Comparison of ENCODE assay signal across 16 mouse cellular contexts in the genomic region with DNA sequence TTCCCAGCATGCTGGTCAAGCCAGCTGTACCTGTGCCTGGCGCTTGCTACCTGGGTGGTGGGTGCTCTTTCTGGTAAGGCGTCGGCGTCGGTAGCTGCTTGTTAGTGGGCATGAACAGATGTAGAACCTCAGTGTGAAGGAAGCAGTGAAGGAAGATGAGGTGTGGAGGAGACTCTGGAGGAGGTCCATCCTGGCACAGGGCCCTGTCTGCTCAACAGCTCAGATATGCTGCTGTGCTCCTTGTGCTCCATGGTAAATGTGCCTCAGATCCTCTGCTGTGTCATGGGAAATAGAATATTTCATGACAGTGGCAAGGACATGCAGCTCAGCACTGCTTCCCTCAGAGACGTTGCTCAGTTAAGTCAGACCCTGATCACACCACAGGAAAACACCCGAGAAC. TPM values are rescaled to one million over a fixed set of nuclear protein-coding genes. Genes with fewer than 3 reads are reported as not detected.
DNase-seq lines count a peak whose midpoint lies in the region; ATAC-seq and TF ChIP-seq lines count a peak whose summit lies in the region.
"Had no signal": no experiment of that assay in that cellular context is flagged by ENCODE, and none has a peak within 500 bp of the region (broad histone marks: within the 10 kb centered on the region; RNA-seq: fewer than 3 reads in every experiment).

No protein-coding gene starts in this region.

- WGBS in liver, postnatal 0 days (ENCODE audit: insufficient replicate concordance) = 84% methylated on average over 7 of the region's 7 CpGs

- ATAC-seq in frontal cortex, adult (ENCODE audit: low TSS enrichment) = peak; percentile 69
- no peak for ATAC-seq in liver, postnatal 0 days

- TF ChIP-seq EP300 in liver, postnatal 0 days (IDR thresholded peaks at IDR 0.05; ENCODE audit: low read depth) = no peak

- H3K4me3 ChIP-seq in left cerebral cortex, adult 2 months = no peak overlapping the region
- H3K4me3 ChIP-seq in liver, postnatal 0 days (ENCODE audit: low read depth, low read length) = no peak overlapping the region
- H3K4me3 ChIP-seq: embryonic facial prominence, embryonic 10.5 days; hindbrain, embryonic 10.5 days; midbrain, embryonic 12.5 days; neural tube, embryonic 12.5 days had no signal

- H3K4me2 ChIP-seq in liver, postnatal 0 days (ENCODE audit: low read depth, low read length) = no peak overlapping the region
- H3K4me2 ChIP-seq: midbrain, embryonic 12.5 days; neural tube, embryonic 12.5 days had no signal

- no peaks in the 10 kb centered on the region for H3K9me3 ChIP-seq in liver, postnatal 0 days (ENCODE audit: low read length)
- H3K9me3 ChIP-seq: embryonic facial prominence, embryonic 10.5 days; hindbrain, embryonic 10.5 days; midbrain, embryonic 12.5 days; neural tube, embryonic 12.5 days had no signal

- H3K27ac ChIP-seq in left cerebral cortex, adult 2 months = 0 out of 2 replicates have a peak overlapping the region, but pooled peaks have one; percentile 3
- no peak overlapping the region for H3K27ac ChIP-seq in liver, postnatal 0 days (ENCODE audit: low read depth)
- H3K27ac ChIP-seq: embryonic facial prominence, embryonic 10.5 days; hindbrain, embryonic 10.5 days; midbrain, embryonic 12.5 days; neural tube, embryonic 12.5 days had no signal

- H3K9ac ChIP-seq in liver, postnatal 0 days (replicated peaks) = no peak overlapping the region
- H3K9ac ChIP-seq: midbrain, embryonic 12.5 days; neural tube, embryonic 12.5 days had no signal

- H3K4me1 ChIP-seq in liver, postnatal 0 days (ENCODE audit: insufficient read depth) = no peaks in the 10 kb centered on the region
- H3K4me1 ChIP-seq: neural tube, embryonic 12.5 days had no signal

- intact Hi-C loops in left cerebral cortex, adult 2 months (cut with DNase I) = no loop called here

- no peaks in the 10 kb centered on the region for H3K27me3 ChIP-seq in liver, postnatal 0 days (ENCODE audit: insufficient read depth, low read length)
- H3K27me3 ChIP-seq: midbrain, embryonic 12.5 days; neural tube, embryonic 12.5 days had no signal

- TF ChIP-seq CTCF in left cerebral cortex, adult 2 months (IDR thresholded peaks at IDR 0.05) = no peak
- TF ChIP-seq CTCF in liver, postnatal 0 days (IDR thresholded peaks at IDR 0.05; ENCODE audit: low read depth) = no peak

- peaks cover 5% of the 10 kb centered on the region for H3K36me3 ChIP-seq in liver, postnatal 0 days (replicated peaks; ENCODE audit: insufficient read depth, low read length)

- no peak for DNase-seq in frontal cortex, postnatal 14 days (ENCODE audit: low spot score in 2 of 2)
- peak in 1 of 2 experiments; percentile 62 for DNase-seq in left cerebral cortex, adult 2 months (ENCODE audit: extremely low spot score in 1 of 2, low spot score in 2 of 2)
- DNase-seq in left cerebral cortex, adult 11 months (ENCODE audit: low spot score) = no peak
- DNase-seq in right cerebral cortex, adult 2 months (ENCODE audit: low spot score in 2 of 2) = peak; percentile 57 to 70
- no peak for DNase-seq in right cerebral cortex, postnatal 10 days (ENCODE audit: low spot score in 2 of 2)
- no peak for DNase-seq in liver, postnatal 0 days
- DNase-seq: adrenal gland, postnatal 36 days; gastrocnemius, postnatal 36 days; kidney, adult 2 months; kidney, postnatal 14 days; liver had no signal

RNA-seq across cellular contexts. Expression of gene Ercc6, which starts 15.7 kb away (rescaled TPM):
- total RNA-seq in left cerebral cortex, adult 2 months (2021) = 10 to 100 TPM; 21.5 to 23.3 TPM
- 5.3 and 5.4 TPM in 2 replicates for polyA plus RNA-seq in liver, postnatal 0 days (2015; fragmentation: Nextera tagmentation; extraction: Ambion mirVana)

Comparison
In these comparisons a context has a peak if more than half of its experiments do, and no peak if none do; other contexts are left out.
1. DNase-seq: peak in right cerebral cortex, adult 2 months (2 of 2); none in frontal cortex, postnatal 14 days (0 of 2), left cerebral cortex, adult 11 months (single experiment), right cerebral cortex, postnatal 10 days (0 of 2) and liver, postnatal 0 days (single experiment).